Mouse (Mus musculus): ENCODE measurements around the gene Shcbp1l. TPM values are rescaled to one million over a fixed set of nuclear protein-coding genes. Genes with fewer than 3 reads are reported as not detected.

Gene Shcbp1l
- polyA plus RNA-seq, 1 experiment from 2014 or later, result 0.24 TPM

- H3K4me1 ChIP-seq, result no peaks in the 10 kb centered on the region
- H3K4me2 ChIP-seq, result no peak overlapping the region
- WGBS (ENCODE audit: insufficient replicate concordance), result 82% methylated on average over 2 of the region's 2 CpGs
- ATAC-seq, result no peak
- H3K36me3 ChIP-seq, result no peaks in the 10 kb centered on the region
- H3K27ac ChIP-seq, result no peak overlapping the region
- no peak overlapping the region for H3K4me3 ChIP-seq
- no peaks in the 10 kb centered on the region; the same call in 1 of the 2 replicates for H3K27me3 ChIP-seq (replicated peaks)
- H3K9me3 ChIP-seq (replicated peaks), result no peaks in the 10 kb centered on the region
- H3K9ac ChIP-seq, result no peak overlapping the region
Observed at GRCm38 (mm10) chr1:153432329-153432728, 7.4 kb downstream of the Shcbp1l start.

GRCm38 (mm10) chr1:153433851-153434589, 9.1 kb downstream of the Shcbp1l start:
- Histone ChIP-seq H3K4me3 (no peak overlapping the region), H3K27me3 (replicated peaks) (no peaks in the 10 kb centered on the region), H3K27ac (no peak overlapping the region), H3K9me3 (replicated peaks) (no peaks in the 10 kb centered on the region), H3K4me2 (no peak overlapping the region), H3K36me3 (no peaks in the 10 kb centered on the region), H3K9ac (no peak overlapping the region), H3K4me1 (no peaks in the 10 kb centered on the region)
- 70% methylated on average over 5 of the region's 5 CpGs for WGBS (ENCODE audit: insufficient replicate concordance)
- ATAC-seq, result no peak

- no peak for ATAC-seq
- no peak overlapping the region for H3K27ac ChIP-seq
- WGBS (ENCODE audit: insufficient replicate concordance), result 75% methylated on average over 11 of the region's 11 CpGs
- no peaks in the 10 kb centered on the region for H3K27me3 ChIP-seq (replicated peaks)
- no peaks in the 10 kb centered on the region for H3K9me3 ChIP-seq (replicated peaks)
- no peaks in the 10 kb centered on the region for H3K36me3 ChIP-seq
- no peak overlapping the region for H3K9ac ChIP-seq
- H3K4me1 ChIP-seq, result peaks cover 7% of the 10 kb centered on the region; the same call in 1 of the 2 replicates
- no peak overlapping the region for H3K4me2 ChIP-seq
- H3K4me3 ChIP-seq, result no peak overlapping the region
Observed at GRCm38 (mm10) chr1:153437536-153437935, 12.6 kb downstream of the Shcbp1l start.

GRCm38 (mm10) chr1:153440752-153441151, 15.8 kb downstream of the Shcbp1l start:
- H3K27me3 ChIP-seq (replicated peaks), result no peaks in the 10 kb centered on the region
- no peak overlapping the region for H3K4me3 ChIP-seq
- H3K27ac ChIP-seq, result no peak overlapping the region
- H3K4me1 ChIP-seq, result peaks cover 7% of the 10 kb centered on the region; the same call in 1 of the 2 replicates
- no peaks in the 10 kb centered on the region for H3K36me3 ChIP-seq
- H3K9ac ChIP-seq, result no peak overlapping the region
- no peak overlapping the region for H3K4me2 ChIP-seq
- no peak for ATAC-seq
- 68% methylated on average over 4 of the region's 4 CpGs for WGBS (ENCODE audit: insufficient replicate concordance)
- H3K9me3 ChIP-seq (replicated peaks), result no peaks in the 10 kb centered on the region

- H3K27ac ChIP-seq, result no peak overlapping the region
- ATAC-seq, result no peak
- WGBS (ENCODE audit: insufficient replicate concordance), result 70% methylated on average over 3 of the region's 3 CpGs
Observed at GRCm38 (mm10) chr1:153441656-153442055, 16.7 kb downstream of the Shcbp1l start.

GRCm38 (mm10) chr1:153443019-153443418, 18.1 kb downstream of the Shcbp1l start:
- Histone ChIP-seq H3K9ac (no peak overlapping the region), H3K27ac (no peak overlapping the region), H3K9me3 (replicated peaks) (no peaks in the 10 kb centered on the region), H3K36me3 (peaks cover 6% of the 10 kb centered on the region), H3K4me3 (no peak overlapping the region), H3K4me1 (peaks cover 7% of the 10 kb centered on the region; the same call in 1 of the 2 replicates), H3K27me3 (replicated peaks) (no peaks in the 10 kb centered on the region), H3K4me2 (no peak overlapping the region)
- ATAC-seq, result no peak
- 68% methylated on average over 1 of the region's 1 CpGs for WGBS (ENCODE audit: insufficient replicate concordance)

More at GRCm38 (mm10) chr1:153441656-153442055, 16.7 kb downstream of the Shcbp1l start:
- Histone ChIP-seq H3K4me3 (no peak overlapping the region), H3K4me1 (peaks cover 7% of the 10 kb centered on the region; the same call in 1 of the 2 replicates), H3K4me2 (no peak overlapping the region), H3K9me3 (replicated peaks) (no peaks in the 10 kb centered on the region), H3K9ac (no peak overlapping the region), H3K27me3 (replicated peaks) (no peaks in the 10 kb centered on the region), H3K36me3 (peaks cover 4% of the 10 kb centered on the region)

- Histone ChIP-seq H3K27me3 (replicated peaks) (no peaks in the 10 kb centered on the region), H3K36me3 (peaks cover 6% of the 10 kb centered on the region), H3K4me1 (peaks cover 7% of the 10 kb centered on the region; the same call in 1 of the 2 replicates), H3K4me3 (no peak overlapping the region), H3K9me3 (replicated peaks) (no peaks in the 10 kb centered on the region), H3K4me2 (no peak overlapping the region), H3K9ac (no peak overlapping the region), H3K27ac (no peak overlapping the region)
- ATAC-seq, result no peak
- WGBS (ENCODE audit: insufficient replicate concordance), result 66% methylated on average over 4 of the region's 4 CpGs
Observed at GRCm38 (mm10) chr1:153443632-153444031, 18.7 kb downstream of the Shcbp1l start.

GRCm38 (mm10) chr1:153446120-153446831, 21.3 kb downstream of the Shcbp1l start:
- Histone ChIP-seq H3K9ac (no peak overlapping the region), H3K36me3 (peaks cover 11% of the 10 kb centered on the region), H3K4me1 (no peaks in the 10 kb centered on the region), H3K4me3 (no peak overlapping the region), H3K27ac (no peak overlapping the region), H3K4me2 (no peak overlapping the region), H3K27me3 (replicated peaks) (no peaks in the 10 kb centered on the region), H3K9me3 (replicated peaks) (no peaks in the 10 kb centered on the region)
- 93% methylated on average over 20 of the region's 20 CpGs for WGBS (ENCODE audit: insufficient replicate concordance)
- ATAC-seq, result no peak

- peaks cover 42% of the 10 kb centered on the region for H3K36me3 ChIP-seq
- H3K27me3 ChIP-seq (replicated peaks), result no peaks in the 10 kb centered on the region
- no peaks in the 10 kb centered on the region for H3K9me3 ChIP-seq (replicated peaks)
- 70% methylated on average over 10 of the region's 10 CpGs for WGBS (ENCODE audit: insufficient replicate concordance)
- 0 out of 2 replicates have a peak, but pooled peaks have one; percentile 18 for ATAC-seq
- H3K9ac ChIP-seq, result no peak overlapping the region
- no peaks in the 10 kb centered on the region for H3K4me1 ChIP-seq
- H3K4me2 ChIP-seq, result no peak overlapping the region
- no peak overlapping the region for H3K4me3 ChIP-seq
- H3K27ac ChIP-seq, result no peak overlapping the region
Observed at GRCm38 (mm10) chr1:153451237-153452154, 26.5 kb downstream of the Shcbp1l start.

- H3K4me3 ChIP-seq, result no peak overlapping the region
- peak; percentile 22; the same call in 1 of the 2 replicates for ATAC-seq
- H3K9ac ChIP-seq, result no peak overlapping the region
- no peaks in the 10 kb centered on the region for H3K9me3 ChIP-seq (replicated peaks)
- no peaks in the 10 kb centered on the region for H3K4me1 ChIP-seq
- peaks cover 54% of the 10 kb centered on the region for H3K36me3 ChIP-seq
- no peaks in the 10 kb centered on the region for H3K27me3 ChIP-seq (replicated peaks)
- no peak overlapping the region for H3K4me2 ChIP-seq
- 85% methylated on average over 3 of the region's 3 CpGs for WGBS (ENCODE audit: insufficient replicate concordance)
- no peak overlapping the region for H3K27ac ChIP-seq
Observed at GRCm38 (mm10) chr1:153453146-153453642, 28.2 kb downstream of the Shcbp1l start.

- Histone ChIP-seq H3K36me3 (peaks cover 78% of the 10 kb centered on the region), H3K9ac (no peak overlapping the region), H3K9me3 (replicated peaks) (no peaks in the 10 kb centered on the region), H3K4me3 (no peak overlapping the region), H3K4me1 (no peaks in the 10 kb centered on the region), H3K4me2 (no peak overlapping the region), H3K27me3 (replicated peaks) (no peaks in the 10 kb centered on the region), H3K27ac (no peak overlapping the region)
- 0 out of 2 replicates have a peak, but pooled peaks have one; percentile 9 for ATAC-seq
- 82% methylated on average over 5 of the region's 5 CpGs for WGBS (ENCODE audit: insufficient replicate concordance)
Observed at GRCm38 (mm10) chr1:153456137-153456536, 31.2 kb downstream of the Shcbp1l start.

Data from liver, embryonic 12.5 days (tissue).